Mouse (Mus musculus): Measurements from ENCODE around the gene Timm10. TPM values are rescaled to one million over a fixed set of nuclear protein-coding genes. Genes with fewer than 3 reads are reported as not detected.
"Not testable (repeated sequence)": the region's sequence is repeated elsewhere in the genome, so short reads cannot be mapped to it uniquely, and the experiment has no call there.

The Timm10 gene
- polyA plus RNA-seq (2012; ENCODE audit: insufficient read depth, insufficient read length, missing spikeins) = 125 and 134 TPM in 2 replicates

DNA sequence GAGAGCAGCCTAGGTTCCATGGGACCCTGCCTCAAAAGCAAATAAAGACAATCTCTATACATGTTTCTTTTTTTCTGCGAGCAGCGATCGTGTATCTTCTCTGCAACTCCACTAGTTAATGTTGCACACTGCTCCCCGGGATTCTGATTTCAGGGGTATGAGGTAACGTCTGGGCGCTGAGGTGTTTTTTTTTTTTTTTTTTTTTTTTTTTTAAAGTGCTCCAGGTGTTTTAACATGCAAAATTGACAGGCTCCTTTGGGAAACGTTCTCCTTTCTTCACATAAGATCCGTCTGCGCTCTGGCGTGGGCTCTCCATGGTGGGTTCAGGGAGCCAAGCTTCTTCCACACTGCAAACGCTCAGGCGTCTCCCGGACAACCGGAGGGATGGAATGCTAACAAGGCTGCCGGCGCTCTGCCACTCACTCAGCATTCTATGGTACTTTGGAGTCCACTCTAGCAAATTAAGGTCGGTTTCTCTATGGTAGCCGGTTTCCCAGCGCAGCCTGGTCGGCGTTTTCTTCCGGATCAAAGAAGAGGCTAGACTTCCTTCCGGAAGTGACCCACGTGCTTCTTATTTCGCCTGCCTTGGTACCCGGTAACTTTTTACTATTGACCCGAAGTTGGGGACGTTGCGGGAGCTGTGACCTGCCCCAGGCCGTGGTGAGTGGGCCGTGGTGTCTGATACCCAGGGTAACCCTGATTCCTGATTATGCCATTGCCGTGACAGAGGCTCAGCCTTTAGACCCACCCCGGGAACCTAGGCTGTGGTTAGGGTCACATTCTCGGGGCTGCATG, at the start of gene Timm10:
TSS of gene Timm10 (plus strand) at position 510 of the 795 bp plus-strand sequence.
- Histone ChIP-seq H3K27ac (replicated peaks; ENCODE audit: low read depth, low read length) (peak within 1 kb of the TSS; percentile 87), H3K4me3 (ENCODE audit: insufficient read depth, low read depth, low read length) (peak within 1 kb of the TSS; percentile 87), H3K4me1 (ENCODE audit: control insufficient read depth, insufficient read depth, insufficient read length, low read length) (no peaks in the 10 kb centered on the region)

DNA sequence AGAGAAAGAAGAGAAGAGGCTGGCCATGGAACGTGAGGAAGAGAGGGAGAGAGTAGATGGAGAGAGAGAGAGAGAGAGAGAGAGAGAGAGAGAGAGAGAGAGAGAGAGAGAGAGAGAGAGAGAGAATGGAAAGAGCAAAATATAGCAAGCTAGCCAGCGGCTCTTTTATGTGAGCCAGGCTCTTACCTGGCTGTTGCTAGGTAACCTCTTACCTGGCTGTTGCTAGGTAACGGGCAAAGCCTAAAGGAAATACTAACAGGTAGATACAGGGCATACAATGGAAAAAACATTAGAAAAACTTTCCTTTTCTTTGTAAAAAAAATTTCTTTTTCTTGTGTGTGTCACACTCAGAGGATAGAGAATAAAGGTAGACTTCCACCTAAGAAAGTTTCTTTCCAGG, 49.1 kb upstream of the Timm10 start:
- H3K4me1 ChIP-seq (ENCODE audit: control insufficient read depth, insufficient read depth, insufficient read length, low read length) = no peaks in the 10 kb centered on the region
- no peak overlapping the region for H3K4me3 ChIP-seq (ENCODE audit: insufficient read depth, low read depth, low read length)
- no peak overlapping the region for H3K27ac ChIP-seq (replicated peaks; ENCODE audit: low read depth, low read length)

DNA sequence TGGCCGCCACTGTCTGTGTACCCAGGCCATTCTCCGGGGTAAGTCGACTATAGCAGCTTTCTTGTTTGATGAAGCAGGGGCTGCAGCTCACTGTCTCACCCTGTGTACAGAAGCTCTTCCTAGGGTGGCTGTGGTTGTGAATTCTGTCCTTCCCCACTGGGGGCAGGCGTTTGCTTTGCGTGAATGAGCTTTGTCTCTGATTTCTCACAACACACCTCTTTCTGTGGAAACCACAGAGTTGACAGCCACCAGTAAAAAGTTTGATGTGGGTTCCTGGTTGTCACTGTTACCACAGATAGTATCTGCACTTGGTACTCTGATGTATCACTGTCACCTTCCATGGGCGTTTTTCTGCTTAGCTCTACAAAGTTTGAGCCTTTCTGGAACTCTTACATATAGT, 47.6 kb upstream of the Timm10 start:
- Histone ChIP-seq H3K27ac (replicated peaks; ENCODE audit: low read depth, low read length) (no peak overlapping the region), H3K4me3 (ENCODE audit: insufficient read depth, low read depth, low read length) (no peak overlapping the region), H3K4me1 (ENCODE audit: control insufficient read depth, insufficient read depth, insufficient read length, low read length) (no peaks in the 10 kb centered on the region)

DNA sequence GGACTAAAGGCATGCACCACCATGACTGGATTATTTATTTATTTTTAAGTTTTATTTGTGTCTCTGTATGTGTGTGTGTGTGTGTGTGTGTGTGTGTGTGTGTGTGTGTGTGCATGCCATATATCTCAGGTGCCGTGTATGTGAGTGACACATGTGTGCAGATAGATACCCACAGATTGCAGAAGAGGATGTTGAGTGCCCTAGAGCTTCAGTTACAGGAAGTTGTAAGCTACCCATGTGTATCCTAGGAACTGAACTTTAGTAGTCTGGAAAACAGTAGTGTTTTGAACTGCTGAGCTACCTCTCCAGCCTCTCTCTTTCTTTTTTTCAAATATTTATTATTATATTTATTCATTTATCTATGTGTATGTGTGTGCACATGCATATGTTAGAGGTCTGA, 43.5 kb upstream of the Timm10 start:
- no peak overlapping the region for H3K27ac ChIP-seq (replicated peaks; ENCODE audit: low read depth, low read length)
- no peak overlapping the region for H3K4me3 ChIP-seq (ENCODE audit: insufficient read depth, low read depth, low read length)
- H3K4me1 ChIP-seq (ENCODE audit: control insufficient read depth, insufficient read depth, insufficient read length, low read length) = no peaks in the 10 kb centered on the region

DNA sequence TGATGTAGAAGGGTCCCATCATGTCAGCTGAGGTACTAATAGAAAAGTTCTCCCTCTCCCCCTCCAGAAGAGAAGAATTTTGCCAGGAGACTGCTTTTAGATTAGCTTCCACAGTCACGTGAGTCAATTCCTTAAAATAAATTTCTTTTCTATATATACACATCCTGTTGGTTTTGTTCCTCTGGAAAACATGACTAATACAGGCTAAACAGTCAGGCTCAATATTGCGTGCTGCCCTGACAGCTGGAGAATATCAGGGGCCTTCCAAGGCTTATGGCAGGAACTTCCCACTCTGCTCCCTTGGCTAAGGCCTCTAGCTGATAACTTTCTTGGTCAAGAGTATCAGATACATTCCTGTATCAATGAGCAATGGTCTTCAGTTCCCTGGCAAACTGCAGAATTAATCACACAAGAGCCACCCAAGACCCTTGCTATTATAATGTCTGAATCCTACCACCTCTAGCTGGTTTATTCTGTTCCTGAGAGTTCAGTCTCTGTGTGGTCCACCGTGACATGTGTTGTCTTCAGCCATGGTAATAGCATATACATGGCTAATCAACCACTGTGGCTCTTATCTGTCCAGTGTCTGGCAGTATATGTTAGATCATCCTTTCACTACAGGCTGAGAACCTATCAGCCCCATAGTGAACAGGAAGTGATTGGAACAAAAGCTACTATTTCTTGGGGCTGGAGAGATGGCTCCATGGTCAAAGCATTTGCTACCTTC, 42.8 kb upstream of the Timm10 start:
- Histone ChIP-seq H3K27ac (replicated peaks; ENCODE audit: low read depth, low read length) (no peak overlapping the region), H3K4me3 (ENCODE audit: insufficient read depth, low read depth, low read length) (no peak overlapping the region), H3K4me1 (ENCODE audit: control insufficient read depth, insufficient read depth, insufficient read length, low read length) (no peaks in the 10 kb centered on the region)

DNA sequence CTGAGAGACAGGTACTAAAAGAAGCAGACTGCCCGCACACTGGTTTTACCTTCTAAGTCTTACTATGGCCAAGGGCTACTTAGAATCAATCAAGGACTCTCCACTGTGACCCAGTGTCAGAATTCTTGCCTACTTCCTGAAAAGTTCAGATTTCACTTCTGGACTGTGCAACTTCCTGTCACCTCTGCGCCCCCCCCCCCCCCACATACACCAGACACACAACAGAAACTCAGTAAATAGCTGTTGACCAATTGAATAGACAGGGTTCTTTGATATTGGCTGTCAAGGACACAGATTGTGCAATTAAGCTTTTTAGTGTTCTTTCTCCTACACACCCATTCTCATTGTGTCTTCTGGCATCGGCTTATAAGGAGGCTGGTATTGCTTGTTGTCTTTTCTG, 38.5 kb upstream of the Timm10 start:
- Histone ChIP-seq H3K27ac (replicated peaks; ENCODE audit: low read depth, low read length) (no peak overlapping the region), H3K4me3 (ENCODE audit: insufficient read depth, low read depth, low read length) (no peak overlapping the region), H3K4me1 (ENCODE audit: control insufficient read depth, insufficient read depth, insufficient read length, low read length) (no peaks in the 10 kb centered on the region; the same call in 1 of the 2 replicates)

DNA sequence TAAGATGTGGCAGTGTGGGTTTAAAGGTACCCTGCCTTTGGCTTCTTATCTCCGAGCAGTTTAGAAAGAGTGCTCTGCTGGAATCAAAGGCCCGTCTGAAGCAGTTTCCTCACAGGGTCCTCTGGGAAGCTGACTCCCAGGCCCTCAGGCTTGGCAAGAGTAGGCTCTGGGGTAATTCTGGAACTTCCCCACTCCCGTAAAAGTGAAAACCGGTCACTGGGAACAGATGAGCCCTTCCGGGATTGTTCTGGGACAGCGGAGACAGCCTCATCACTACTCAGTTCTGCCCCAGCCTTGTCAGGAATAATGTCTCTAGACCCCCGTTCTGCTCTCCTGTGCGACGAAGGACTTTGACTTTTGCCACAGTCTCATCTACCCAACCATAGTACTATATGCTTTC, 36.4 kb upstream of the Timm10 start:
- no peak overlapping the region for H3K4me3 ChIP-seq (ENCODE audit: insufficient read depth, low read depth, low read length)
- no peaks in the 10 kb centered on the region; the same call in 1 of the 2 replicates for H3K4me1 ChIP-seq (ENCODE audit: control insufficient read depth, insufficient read depth, insufficient read length, low read length)
- peak overlapping the region; percentile 76 for H3K27ac ChIP-seq (replicated peaks; ENCODE audit: low read depth, low read length)

DNA sequence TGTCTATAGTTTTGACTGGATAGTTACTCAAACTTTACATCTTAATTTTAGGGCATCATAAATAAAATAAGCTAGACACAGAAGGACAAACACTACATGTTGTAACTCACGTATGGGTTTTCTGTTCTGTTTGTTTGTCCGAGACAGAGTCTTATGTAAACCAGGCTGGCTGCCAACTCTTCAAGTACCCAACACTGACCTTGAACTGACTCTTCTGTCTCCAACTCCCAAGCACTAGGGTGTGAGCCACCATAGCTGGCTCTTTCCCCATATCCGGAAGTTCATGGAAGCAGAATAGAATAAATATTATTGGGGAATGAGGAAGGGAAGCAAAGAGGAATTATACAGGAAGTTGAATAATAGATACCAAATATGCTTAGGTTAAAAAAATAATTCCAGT, 34.3 kb upstream of the Timm10 start:
- Histone ChIP-seq H3K27ac (replicated peaks; ENCODE audit: low read depth, low read length) (no peak overlapping the region; the same call in 1 of the 2 replicates), H3K4me1 (ENCODE audit: control insufficient read depth, insufficient read depth, insufficient read length, low read length) (no peaks in the 10 kb centered on the region; the same call in 1 of the 2 replicates), H3K4me3 (ENCODE audit: insufficient read depth, low read depth, low read length) (no peak overlapping the region)

DNA sequence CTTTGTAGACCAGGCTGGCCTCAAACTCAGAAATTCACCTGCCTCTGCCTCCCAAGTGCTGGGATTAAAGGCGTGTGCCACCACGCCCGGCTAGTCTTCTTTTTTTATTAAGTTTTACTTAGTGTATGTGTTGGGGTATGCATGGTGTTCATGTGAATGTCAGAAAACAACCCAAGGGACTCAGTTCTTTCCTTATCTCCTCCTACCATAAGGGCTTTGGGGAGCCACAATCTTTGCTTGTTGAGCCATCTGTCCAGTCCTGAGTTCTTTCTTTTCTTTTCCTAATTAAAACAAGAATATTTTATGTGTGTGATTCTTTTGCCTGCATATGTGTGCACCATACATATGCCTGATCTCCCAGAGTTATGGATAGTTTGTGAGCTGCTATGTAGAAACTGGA, 33.6 kb upstream of the Timm10 start:
- Histone ChIP-seq H3K4me1 (ENCODE audit: control insufficient read depth, insufficient read depth, insufficient read length, low read length) (no peaks in the 10 kb centered on the region; the same call in 1 of the 2 replicates), H3K4me3 (ENCODE audit: insufficient read depth, low read depth, low read length) (no peak overlapping the region), H3K27ac (replicated peaks; ENCODE audit: low read depth, low read length) (no peak overlapping the region)

DNA sequence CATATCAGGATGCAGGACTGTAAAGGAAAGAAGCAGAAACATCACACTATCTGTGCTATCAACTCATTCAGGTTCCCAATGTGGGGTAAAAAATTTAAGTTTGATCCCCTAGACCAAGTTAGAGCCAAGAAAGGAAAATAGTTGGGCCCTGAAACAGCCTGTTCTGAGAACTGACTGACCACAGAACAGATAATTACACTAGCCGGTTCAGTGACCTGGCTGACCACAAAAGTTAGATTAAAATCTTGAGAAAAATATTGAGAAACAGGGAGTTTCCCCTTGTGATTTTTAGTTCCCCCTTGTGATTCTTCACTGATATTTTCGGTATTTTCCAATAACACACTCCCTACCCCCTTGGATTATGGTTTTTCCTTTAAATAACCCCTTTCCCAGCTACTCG, 32.9 kb upstream of the Timm10 start:
- Histone ChIP-seq H3K27ac (replicated peaks; ENCODE audit: low read depth, low read length) (no peak overlapping the region), H3K4me1 (ENCODE audit: control insufficient read depth, insufficient read depth, insufficient read length, low read length) (no peaks in the 10 kb centered on the region; the same call in 1 of the 2 replicates), H3K4me3 (ENCODE audit: insufficient read depth, low read depth, low read length) (no peak overlapping the region)

DNA sequence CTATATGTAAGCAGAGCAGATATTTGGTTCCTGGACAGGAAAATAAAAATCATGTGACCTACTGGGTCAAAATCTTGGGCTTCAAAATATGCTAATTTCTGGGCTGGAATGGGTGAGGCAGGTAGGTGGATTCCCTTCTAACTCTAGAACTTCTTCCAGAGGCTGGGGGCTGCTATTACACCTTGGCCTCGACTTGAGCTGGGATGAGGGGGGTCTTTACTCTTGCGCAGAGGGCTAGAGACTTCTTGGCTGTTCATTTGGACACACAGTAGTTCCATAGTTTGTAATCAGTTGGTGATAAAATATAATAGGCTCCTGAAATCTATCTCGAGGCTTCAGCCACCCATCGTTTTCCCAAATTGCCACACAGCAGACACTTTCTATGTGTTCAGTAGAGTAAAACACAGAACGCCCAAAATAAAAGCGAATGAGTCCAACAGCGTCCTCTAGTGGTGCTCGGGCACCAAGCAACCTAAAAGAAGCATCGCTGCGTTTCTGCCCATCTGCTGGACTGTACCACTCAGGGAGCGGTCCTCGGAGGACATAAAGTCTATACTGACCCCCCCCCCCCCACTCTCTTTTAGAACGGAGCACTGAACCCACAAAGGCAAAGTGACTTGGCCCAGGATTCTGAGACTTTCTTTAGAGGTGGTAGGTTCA, 28.8 kb upstream of the Timm10 start:
- no peak overlapping the region for H3K27ac ChIP-seq (replicated peaks; ENCODE audit: low read depth, low read length)
- H3K4me3 ChIP-seq (ENCODE audit: insufficient read depth, low read depth, low read length) = peak overlapping the region; percentile 73
- H3K4me1 ChIP-seq (ENCODE audit: control insufficient read depth, insufficient read depth, insufficient read length, low read length) = no peaks in the 10 kb centered on the region

DNA sequence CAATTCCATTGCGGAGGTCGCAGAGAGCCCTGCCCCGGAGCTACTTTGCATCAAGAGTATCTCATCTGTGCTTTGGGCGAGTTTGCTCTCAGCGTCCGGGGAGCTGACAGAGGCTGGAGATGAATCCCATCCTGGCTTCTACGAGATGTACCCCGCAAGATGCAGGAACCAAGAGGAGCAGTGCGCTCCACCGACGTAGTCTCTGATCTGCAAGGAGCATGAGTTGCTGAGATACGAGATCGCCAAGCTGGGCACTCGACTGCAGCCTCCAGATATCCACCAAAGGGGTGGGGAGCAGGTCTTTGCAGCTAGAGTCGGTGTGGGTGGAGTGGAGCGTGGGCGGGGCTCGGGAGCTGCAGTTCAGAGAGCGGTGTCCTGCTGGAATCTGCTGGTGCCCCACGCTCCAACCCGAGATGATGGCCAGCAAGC, 28.3 kb upstream of the Timm10 start, which contains the start of gene Ube2l6:
TSS of gene Ube2l6 (plus strand) at position 336 of the 429 bp plus-strand sequence.
- Histone ChIP-seq H3K4me3 (ENCODE audit: insufficient read depth, low read depth, low read length) (peak within 1 kb of the TSS; percentile 73), H3K27ac (replicated peaks; ENCODE audit: low read depth, low read length) (peak within 1 kb of the TSS; percentile 67), H3K4me1 (ENCODE audit: control insufficient read depth, insufficient read depth, insufficient read length, low read length) (no peaks in the 10 kb centered on the region)

DNA sequence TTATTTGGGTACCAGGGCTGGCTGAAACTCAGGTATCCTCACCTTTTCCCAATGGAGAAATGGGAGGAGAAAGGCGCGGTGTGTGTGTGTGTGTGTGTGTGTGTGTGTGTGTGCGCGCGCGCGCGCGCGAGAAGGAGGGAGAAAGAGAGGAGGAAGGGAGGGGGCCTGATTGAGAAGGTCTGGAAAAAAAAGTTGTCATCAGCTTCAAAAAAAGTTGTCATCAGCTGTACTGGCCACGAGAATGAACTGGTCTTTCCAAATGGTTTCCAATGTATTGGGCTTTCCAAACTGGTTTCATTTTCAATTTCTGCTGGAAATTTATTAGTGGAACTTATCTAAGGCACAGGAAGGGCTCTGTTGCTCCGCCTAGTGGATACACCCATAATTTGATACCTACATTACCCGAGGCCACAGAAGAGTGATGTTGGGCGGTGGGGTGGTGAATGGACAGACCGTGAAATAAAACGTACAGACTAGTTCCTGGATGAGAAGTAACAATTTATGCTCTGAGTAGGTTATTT, 27.7 kb upstream of the Timm10 start:
- peak overlapping the region; percentile 73 for H3K4me3 ChIP-seq (ENCODE audit: insufficient read depth, low read depth, low read length)
- no peaks in the 10 kb centered on the region for H3K4me1 ChIP-seq (ENCODE audit: control insufficient read depth, insufficient read depth, insufficient read length, low read length)

DNA sequence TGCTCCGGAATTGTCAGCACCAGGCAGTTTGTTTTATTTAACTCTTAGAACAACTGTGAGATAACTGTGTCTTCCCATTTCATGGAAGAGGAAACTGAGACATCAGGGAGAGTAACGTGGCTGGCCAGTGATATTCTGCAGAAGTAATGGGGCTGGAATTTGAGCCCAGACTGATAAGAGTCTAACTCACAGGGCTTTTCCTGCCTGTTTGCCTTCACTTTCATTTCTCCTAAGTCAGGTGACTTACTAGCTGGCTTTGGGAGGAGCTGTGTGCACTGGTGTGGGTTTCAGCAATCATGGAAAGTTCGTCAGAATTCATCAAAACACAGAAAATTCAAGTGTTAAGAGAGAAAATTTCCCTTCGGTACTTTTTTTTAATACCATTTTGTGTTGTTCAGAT, 26.5 kb upstream of the Timm10 start:
- Histone ChIP-seq H3K27ac (replicated peaks; ENCODE audit: low read depth, low read length) (0 out of 2 replicates have a peak overlapping the region, but pooled peaks have one; percentile 38), H3K4me3 (ENCODE audit: insufficient read depth, low read depth, low read length) (0 out of 2 replicates have a peak overlapping the region, but pooled peaks have one; percentile 16), H3K4me1 (ENCODE audit: control insufficient read depth, insufficient read depth, insufficient read length, low read length) (no peaks in the 10 kb centered on the region)

More for the DNA sequence above, 27.7 kb upstream of the Timm10 start:
- peak overlapping the region; percentile 67 for H3K27ac ChIP-seq (replicated peaks; ENCODE audit: low read depth, low read length)

DNA sequence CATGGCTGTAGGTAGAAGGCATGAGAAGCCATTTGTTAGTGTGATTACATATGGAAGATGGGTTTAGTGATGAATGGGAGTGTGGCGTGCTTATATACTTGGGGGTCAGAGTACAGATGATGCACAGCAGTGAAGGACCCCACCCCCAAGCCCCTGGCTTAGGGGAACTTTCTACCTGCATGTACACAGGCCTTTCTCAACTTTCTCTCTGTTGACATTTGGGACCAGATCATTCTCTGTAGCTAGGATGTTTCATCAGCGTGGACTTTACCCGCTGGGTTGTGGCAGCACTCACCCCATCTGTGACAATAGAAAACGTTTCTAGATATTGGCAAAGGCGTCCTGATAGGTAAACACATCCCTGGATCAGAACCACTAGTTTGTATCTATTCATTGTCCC, 25.6 kb upstream of the Timm10 start:
- not testable (repeated sequence) for H3K4me1 ChIP-seq (ENCODE audit: control insufficient read depth, insufficient read depth, insufficient read length, low read length); H3K4me3 ChIP-seq (ENCODE audit: insufficient read depth, low read depth, low read length); H3K27ac ChIP-seq (replicated peaks; ENCODE audit: low read depth, low read length)
